Mouse (Mus musculus) lung, embryonic 14.5 days (tissue): ENCODE results near the gene Sf3a2. TPM values are rescaled to one million over a fixed set of nuclear protein-coding genes. Genes with fewer than 3 reads are reported as not detected.

Experiments
- ATAC-seq: fragments of 200-750 bp; cut with Nextera tagmentation; 2 replicates; pipeline ENCODE4 v1.8.0; 2017; ENCODE audit warnings: mild to moderate bottlenecking, moderate TSS enrichment, moderate library complexity; ENCODE audit not compliant: insufficient read depth
- DNase-seq: peaks from one replicate; pipeline ENCODE4 v3.0.0-alpha.2; 2015
- H3K27ac ChIP-seq: fragments of 300-500 bp; sonication (generic); 2 replicates; pipeline ENCODE4 v1.5.1; 2014; ENCODE audit warnings: low read depth, mild to moderate bottlenecking, moderate library complexity
- H3K27me3 ChIP-seq: fragments of 300-500 bp; sonication (generic); 2 replicates; pipeline ENCODE4 v1.6.1; 2014; ENCODE audit warnings: low read length, control low read depth; ENCODE audit not compliant: insufficient read depth
- H3K36me3 ChIP-seq: fragments of 300-500 bp; sonication (generic); 2 replicates; pipeline ENCODE4 v1.6.1; 2014; ENCODE audit warnings: control low read depth; ENCODE audit not compliant: insufficient read depth
- H3K4me1 ChIP-seq: fragments of 300-500 bp; sonication (generic); 2 replicates; pipeline ENCODE4 v1.6.1; 2014; ENCODE audit warnings: antibody characterized with exemption, control low read depth; ENCODE audit not compliant: insufficient read depth
- H3K4me2 ChIP-seq: fragments of 300-500 bp; sonication (generic); 2 replicates; pipeline ENCODE4 v1.6.1; 2014; ENCODE audit warnings: mild to moderate bottlenecking
- H3K4me3 ChIP-seq: fragments of 300-500 bp; sonication (generic); 2 replicates; pipeline ENCODE4 v1.5.1; 2014; ENCODE audit warnings: low read depth, low read length
- H3K9ac ChIP-seq: fragments of 300-500 bp; sonication (generic); 2 replicates; pipeline ENCODE4 v1.6.1; 2014
- H3K9me3 ChIP-seq: fragments of 300-500 bp; sonication (generic); 2 replicates; pipeline ENCODE4 v1.6.1; 2016; ENCODE audit warnings: low read depth, low read length, control low read depth
- CTCF ChIP-seq: IDR thresholded peaks from 2 replicates; pipeline ENCODE4 v1.5.1; 2016; ENCODE audit warnings: antibody characterized with exemption, low read depth
- WGBS: fragments of 180-500 bp; shearing (Covaris S2); extraction: QIAGEN DNeasy Blood & Tissue Kit; methylation state at CpG from one replicate; pipeline ENCODE4 v1.1.7; 2014; 5-methylcytosine and 5-hydroxymethylcytosine counted together
- polyA plus RNA-seq: library from polyadenylated mRNA; unstranded; fragments of >200 nt; fragmentation: Nextera tagmentation; extraction: Ambion mirVana; gene quantifications from 2 replicates; pipeline ENCODE4 v1.2.1, GENCODE M21; 2014

Sf3a2 gene
- polyA plus RNA-seq, 1 experiment from 2014 or later, result 98.4 TPM

- no peak for TF ChIP-seq CTCF
- Histone ChIP-seq H3K27me3 (no peaks in the 10 kb centered on the region), H3K9me3 (no peaks in the 10 kb centered on the region), H3K4me1 (no peaks in the 10 kb centered on the region), H3K4me2 (no peak overlapping the region), H3K4me3 (no peak overlapping the region), H3K9ac (no peak overlapping the region), H3K36me3 (no peaks in the 10 kb centered on the region), H3K27ac (no peak overlapping the region; the same call in 1 of the 2 replicates)
- no peak for ATAC-seq
- DNase-seq, result no peak
- 54% methylated on average over 6 of the region's 6 CpGs for WGBS
Measured at GRCm38 (mm10) chr10:80818599-80819281, 20.7 kb downstream of the Sf3a2 start.

DNA sequence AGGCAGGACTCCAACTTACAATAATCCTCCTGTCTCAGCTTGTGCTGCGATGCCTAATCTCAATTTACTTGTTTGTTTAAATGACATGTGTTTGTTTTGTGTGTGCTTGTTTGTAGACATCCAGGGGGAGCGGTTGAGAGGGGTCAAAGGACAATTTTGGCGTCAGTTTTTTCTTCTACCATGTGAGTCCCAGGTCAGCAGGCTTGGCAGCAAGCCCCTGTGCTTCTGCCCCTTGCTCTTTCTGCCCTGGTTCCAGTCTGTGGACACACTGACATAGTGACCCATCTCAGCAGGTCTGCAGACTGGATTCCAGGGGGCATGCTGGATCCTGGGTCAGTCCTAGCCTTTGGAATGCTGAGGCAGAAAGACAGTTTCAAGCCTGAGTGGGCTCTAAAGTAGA, 21.4 kb downstream of the Sf3a2 start:
- H3K4me1 ChIP-seq, result no peaks in the 10 kb centered on the region
- no peak for TF ChIP-seq CTCF
- DNase-seq (no peak), ATAC-seq (no peak)
- H3K27me3 ChIP-seq, result no peaks in the 10 kb centered on the region
- no peaks in the 10 kb centered on the region for H3K36me3 ChIP-seq
- H3K4me3 ChIP-seq, result no peak overlapping the region
- no peaks in the 10 kb centered on the region for H3K9me3 ChIP-seq
- H3K27ac ChIP-seq, result no peak overlapping the region; the same call in 1 of the 2 replicates
- H3K4me2 ChIP-seq, result no peak overlapping the region
- WGBS, result 23% methylated on average over 3 of the region's 3 CpGs
- H3K9ac ChIP-seq, result no peak overlapping the region; the same call in 1 of the 2 replicates

- Histone ChIP-seq H3K27ac (no peak overlapping the region), H3K4me3 (no peak overlapping the region), H3K36me3 (no peaks in the 10 kb centered on the region), H3K9ac (no peak overlapping the region), H3K9me3 (no peaks in the 10 kb centered on the region), H3K4me1 (no peaks in the 10 kb centered on the region), H3K4me2 (no peak overlapping the region), H3K27me3 (no peaks in the 10 kb centered on the region)
- peak; percentile 62 for DNase-seq
- WGBS, result 38% methylated on average over 2 of the region's 2 CpGs
- ATAC-seq, result no peak
- TF ChIP-seq CTCF, result peak; percentile 62
Measured at GRCm38 (mm10) chr10:80821991-80822390, 24.0 kb downstream of the Sf3a2 start.

- H3K27me3 ChIP-seq, result no peaks in the 10 kb centered on the region
- no peak overlapping the region for H3K4me2 ChIP-seq
- ATAC-seq (no peak), DNase-seq (no peak)
- no peak overlapping the region for H3K4me3 ChIP-seq
- no peaks in the 10 kb centered on the region for H3K4me1 ChIP-seq
- H3K9me3 ChIP-seq, result no peaks in the 10 kb centered on the region
- no peaks in the 10 kb centered on the region for H3K36me3 ChIP-seq
- H3K27ac ChIP-seq, result no peak overlapping the region
- no peak for TF ChIP-seq CTCF
- H3K9ac ChIP-seq, result no peak overlapping the region
- 86% methylated on average over 5 of the region's 5 CpGs for WGBS
Measured at GRCm38 (mm10) chr10:80822528-80822927, 24.5 kb downstream of the Sf3a2 start.

- no peaks in the 10 kb centered on the region for H3K4me1 ChIP-seq
- no peak overlapping the region for H3K9ac ChIP-seq
- TF ChIP-seq CTCF, result no peak
- DNase-seq (no peak), ATAC-seq (no peak)
- H3K4me2 ChIP-seq, result no peak overlapping the region
- 75% methylated on average over 1 of the region's 1 CpGs for WGBS
- no peaks in the 10 kb centered on the region for H3K27me3 ChIP-seq
- no peak overlapping the region for H3K27ac ChIP-seq
- H3K9me3 ChIP-seq, result no peaks in the 10 kb centered on the region
- H3K36me3 ChIP-seq, result peaks cover 2% of the 10 kb centered on the region; the same call in 1 of the 2 replicates
- no peak overlapping the region for H3K4me3 ChIP-seq
Measured at GRCm38 (mm10) chr10:80823316-80823715, 25.3 kb downstream of the Sf3a2 start.

- Histone ChIP-seq H3K4me3 (no peak overlapping the region), H3K9me3 (no peaks in the 10 kb centered on the region), H3K9ac (no peak overlapping the region), H3K4me2 (no peak overlapping the region), H3K27ac (no peak overlapping the region), H3K4me1 (no peaks in the 10 kb centered on the region), H3K36me3 (peaks cover 8% of the 10 kb centered on the region; the same call in 1 of the 2 replicates), H3K27me3 (no peaks in the 10 kb centered on the region)
- WGBS, result 61% methylated on average over 8 of the region's 8 CpGs
- ATAC-seq, result no peak
- TF ChIP-seq CTCF, result no peak
- DNase-seq, result no peak
Measured at GRCm38 (mm10) chr10:80823847-80824643, 26.0 kb downstream of the Sf3a2 start.

DNA sequence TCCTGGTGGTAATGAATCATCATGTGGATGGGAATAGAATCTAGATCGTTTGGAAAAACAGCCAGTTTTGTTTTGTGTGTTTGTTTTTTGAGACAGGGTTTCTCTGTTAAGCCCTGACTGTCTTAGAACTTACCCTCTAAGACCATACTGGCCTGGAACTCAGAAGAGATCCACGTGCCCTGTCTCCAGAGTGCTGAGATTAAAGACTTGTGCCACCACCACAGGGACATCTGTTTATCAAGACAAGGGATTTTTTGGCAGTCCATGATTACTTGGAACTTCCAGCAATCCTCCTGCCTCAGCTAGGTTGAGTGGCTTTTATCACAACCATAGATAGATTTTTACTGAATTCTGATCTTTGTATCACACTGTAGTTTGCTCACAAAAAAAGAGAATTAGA, 26.8 kb downstream of the Sf3a2 start:
- Histone ChIP-seq H3K4me1 (no peaks in the 10 kb centered on the region), H3K36me3 (peaks cover 16% of the 10 kb centered on the region), H3K9me3 (no peaks in the 10 kb centered on the region), H3K9ac (no peak overlapping the region), H3K27me3 (no peaks in the 10 kb centered on the region), H3K4me2 (no peak overlapping the region), H3K27ac (no peak overlapping the region), H3K4me3 (no peak overlapping the region)
- ATAC-seq (no peak), DNase-seq (no peak)
- no peak for TF ChIP-seq CTCF
- 58% methylated on average over 2 of the region's 2 CpGs for WGBS
